Mouse (Mus musculus) limb, embryonic 15.5 days (tissue): ENCODE data around the gene 6030445D17Rik. TPM values are rescaled to one million over a fixed set of nuclear protein-coding genes. Genes with fewer than 3 reads are reported as not detected.

ENCODE experiments used
- ATAC-seq: fragments of 200-750 bp; cut with Nextera tagmentation; 2 replicates; pipeline ENCODE4 v1.8.0; 2017; ENCODE audit warnings: low read depth, moderate TSS enrichment; ENCODE audit not compliant: insufficient number of reproducible peaks, low FRiP score, low TSS enrichment
- H3K27ac ChIP-seq: fragments of 300-500 bp; sonication (generic); 2 replicates; pipeline ENCODE4 v1.5.1; 2015; ENCODE audit warnings: moderate library complexity, mild to moderate bottlenecking, inconsistent platforms
- H3K27me3 ChIP-seq: fragments of 300-500 bp; sonication (generic); 2 replicates; pipeline ENCODE4 v1.6.1; 2015; ENCODE audit warnings: inconsistent platforms
- H3K36me3 ChIP-seq: fragments of 300-500 bp; sonication (generic); 2 replicates; pipeline ENCODE4 v1.6.1; 2015; ENCODE audit warnings: inconsistent platforms
- H3K4me1 ChIP-seq: fragments of 300-500 bp; sonication (generic); 2 replicates; pipeline ENCODE4 v1.6.1; 2015; ENCODE audit warnings: inconsistent platforms
- H3K4me2 ChIP-seq: fragments of 300-500 bp; sonication (generic); 2 replicates; pipeline ENCODE4 v1.6.1; 2015; ENCODE audit warnings: mild to moderate bottlenecking, inconsistent platforms
- H3K4me3 ChIP-seq: fragments of 300-500 bp; sonication (generic); 2 replicates; pipeline ENCODE4 v1.5.1; 2015; ENCODE audit warnings: mild to moderate bottlenecking, inconsistent platforms
- H3K9ac ChIP-seq: fragments of 300-500 bp; sonication (generic); 2 replicates; pipeline ENCODE4 v1.6.1; 2015; ENCODE audit warnings: inconsistent platforms
- H3K9me3 ChIP-seq: fragments of 300-500 bp; sonication (generic); 2 replicates; pipeline ENCODE4 v1.6.1; 2016; ENCODE audit warnings: inconsistent platforms
- WGBS: fragments of 180-500 bp; shearing (Covaris S2); methylation state at CpG from one replicate; pipeline ENCODE4 v1.1.7; 2015; 5-methylcytosine and 5-hydroxymethylcytosine counted together
- polyA plus RNA-seq: library from polyadenylated mRNA; unstranded; fragments of >200 nt; fragmentation: Nextera tagmentation; extraction: Ambion mirVana; gene quantifications from 2 replicates; pipeline ENCODE4 v1.2.1, GENCODE M21; 2015

The 6030445D17Rik gene
- 0.32 and 0.46 TPM in 2 replicates for polyA plus RNA-seq

- peak within 1 kb of the TSS; percentile 69 for H3K4me3 ChIP-seq
- peak within 1 kb of the TSS; percentile 80 for H3K27ac ChIP-seq
- WGBS, result 1% methylated on average over 63 of the region's 64 CpGs
- ATAC-seq, result peak; percentile 59
- H3K36me3 ChIP-seq, result no peaks in the 10 kb centered on the region
- H3K27me3 ChIP-seq, result peaks cover 8% of the 10 kb centered on the region
- H3K4me2 ChIP-seq, result peak within 1 kb of the TSS; percentile 98
- H3K9me3 ChIP-seq, result no peaks in the 10 kb centered on the region
- H3K4me1 ChIP-seq, result peaks cover 34% of the 10 kb centered on the region
- peak within 1 kb of the TSS; percentile 76 for H3K9ac ChIP-seq
Observed at GRCm38 (mm10) chr4:136462086-136462838, at the start of gene 6030445D17Rik. Gene 6030445D17Rik (plus strand): TSS chr4:136462250.

DNA sequence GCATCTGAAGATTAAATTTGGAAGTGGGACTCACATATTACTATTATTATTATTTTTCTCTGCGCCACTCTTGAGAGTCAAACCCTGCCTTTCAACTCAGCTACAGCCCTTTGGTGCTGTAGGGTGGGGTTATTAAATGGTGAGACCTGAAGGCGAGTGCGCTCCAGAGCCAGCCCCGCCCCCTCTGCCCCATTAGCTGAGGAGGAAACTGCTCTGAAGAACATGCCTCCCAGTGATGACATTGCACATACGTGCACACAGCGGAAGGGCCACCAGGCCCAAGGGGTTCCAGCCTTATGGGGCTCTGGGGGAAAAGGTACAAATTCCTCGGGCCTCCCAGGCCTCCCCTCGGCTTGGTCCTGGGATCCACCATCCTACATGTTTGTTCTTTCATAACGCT lies 46.6 kb upstream of the 6030445D17Rik start:
- no peaks in the 10 kb centered on the region for H3K4me1 ChIP-seq
- H3K9me3 ChIP-seq, result no peaks in the 10 kb centered on the region
- no peak overlapping the region for H3K4me2 ChIP-seq
- no peak overlapping the region for H3K9ac ChIP-seq
- no peak for ATAC-seq
- H3K27ac ChIP-seq, result no peak overlapping the region
- no peaks in the 10 kb centered on the region for H3K36me3 ChIP-seq
- 79% methylated on average over 9 of the region's 9 CpGs for WGBS
- 0 out of 2 replicates have a peak, but pooled peaks cover 3% of the 10 kb centered on the region for H3K27me3 ChIP-seq
- H3K4me3 ChIP-seq, result no peak overlapping the region

GRCm38 (mm10) chr4:136418962-136419361 lies 43.1 kb upstream of the 6030445D17Rik start:
- Histone ChIP-seq H3K27ac (no peak overlapping the region), H3K4me2 (no peak overlapping the region), H3K9me3 (no peaks in the 10 kb centered on the region), H3K4me1 (peaks cover 2% of the 10 kb centered on the region), H3K9ac (no peak overlapping the region), H3K4me3 (no peak overlapping the region), H3K27me3 (peaks cover 26% of the 10 kb centered on the region), H3K36me3 (no peaks in the 10 kb centered on the region)
- 17% methylated on average over 11 of the region's 11 CpGs for WGBS
- no peak for ATAC-seq

DNA sequence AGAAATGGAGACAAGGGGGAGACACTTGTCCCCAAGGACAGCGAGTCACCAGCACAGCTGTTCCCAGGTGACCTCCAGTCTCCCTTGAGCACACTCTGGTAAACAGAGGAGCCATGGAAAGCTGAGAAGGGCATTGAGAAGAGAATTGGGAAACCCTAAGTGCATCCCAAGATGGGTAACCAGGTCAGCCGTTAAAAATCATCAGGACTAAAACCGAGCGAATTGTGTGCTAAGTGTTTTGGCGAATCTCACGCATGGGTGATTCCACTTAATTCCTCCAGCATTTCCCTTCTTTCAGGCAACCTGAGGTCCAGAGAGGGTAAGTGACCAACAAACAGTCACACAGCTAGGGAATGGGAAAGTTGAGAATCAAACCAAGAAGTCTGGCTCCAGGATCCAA lies 42.7 kb upstream of the 6030445D17Rik start:
- H3K9me3 ChIP-seq, result no peaks in the 10 kb centered on the region
- no peak overlapping the region for H3K4me3 ChIP-seq
- no peak overlapping the region for H3K4me2 ChIP-seq
- peaks cover 30% of the 10 kb centered on the region for H3K27me3 ChIP-seq
- H3K9ac ChIP-seq, result no peak overlapping the region
- peaks cover 6% of the 10 kb centered on the region for H3K4me1 ChIP-seq
- no peak overlapping the region for H3K27ac ChIP-seq
- WGBS, result 78% methylated on average over 6 of the region's 6 CpGs
- H3K36me3 ChIP-seq, result no peaks in the 10 kb centered on the region
- ATAC-seq, result no peak

DNA sequence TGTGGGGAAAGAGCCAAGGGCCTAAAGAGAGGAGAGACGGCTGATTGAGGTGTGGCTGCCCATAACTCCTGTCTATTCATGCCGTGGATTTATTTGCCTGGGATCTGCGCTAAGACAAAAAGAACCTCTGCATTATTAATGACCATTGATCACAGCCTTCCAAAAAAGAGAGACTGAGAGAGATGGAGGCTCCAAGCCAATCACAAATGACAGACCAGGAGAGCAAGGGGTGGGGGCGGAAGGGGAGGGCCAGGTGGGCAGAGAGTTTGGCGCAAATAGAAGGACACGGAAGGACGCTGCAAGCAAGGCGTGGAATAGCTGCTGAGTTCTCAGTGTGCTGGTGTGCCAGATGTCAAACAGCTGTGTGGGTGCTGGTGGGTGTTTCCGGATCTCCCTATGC lies 38.8 kb upstream of the 6030445D17Rik start, which contains the start of gene Htr1d:
TSS of gene Htr1d (plus strand) at position 301 of the 400 bp plus-strand sequence.
- Histone ChIP-seq H3K4me2 (peak within 1 kb of the TSS; percentile 90), H3K9ac (peak within 1 kb of the TSS; percentile 5), H3K4me3 (peak within 1 kb of the TSS; percentile 46), H3K36me3 (no peaks in the 10 kb centered on the region), H3K27me3 (peaks cover 51% of the 10 kb centered on the region), H3K9me3 (no peaks in the 10 kb centered on the region), H3K4me1 (peaks cover 13% of the 10 kb centered on the region), H3K27ac (no peak within 1 kb of the TSS)
- WGBS, result 58% methylated on average over 9 of the region's 9 CpGs
- ATAC-seq, result no peak

- Histone ChIP-seq H3K9me3 (no peaks in the 10 kb centered on the region), H3K9ac (peak overlapping the region; percentile 5), H3K4me1 (peaks cover 13% of the 10 kb centered on the region), H3K36me3 (no peaks in the 10 kb centered on the region), H3K27me3 (peaks cover 47% of the 10 kb centered on the region), H3K27ac (no peak overlapping the region), H3K4me3 (peak overlapping the region; percentile 46), H3K4me2 (peak overlapping the region; percentile 90)
- WGBS, result 1% methylated on average over 62 of the region's 70 CpGs
- ATAC-seq, result peak; percentile 36; the same call in 1 of the 2 replicates
Observed at GRCm38 (mm10) chr4:136424120-136424999, 37.7 kb upstream of the 6030445D17Rik start.

- H3K9ac ChIP-seq, result peak overlapping the region; percentile 5; the same call in 1 of the 2 replicates
- H3K27ac ChIP-seq, result no peak overlapping the region
- no peaks in the 10 kb centered on the region for H3K9me3 ChIP-seq
- peaks cover 47% of the 10 kb centered on the region for H3K27me3 ChIP-seq
- no peak for ATAC-seq
- peak overlapping the region; percentile 46 for H3K4me3 ChIP-seq
- peaks cover 13% of the 10 kb centered on the region for H3K4me1 ChIP-seq
- H3K4me2 ChIP-seq, result peak overlapping the region; percentile 90
- WGBS, result 4% methylated on average over 15 of the region's 15 CpGs
- no peaks in the 10 kb centered on the region for H3K36me3 ChIP-seq
Observed at GRCm38 (mm10) chr4:136425000-136425288, 37.1 kb upstream of the 6030445D17Rik start.

GRCm38 (mm10) chr4:136430609-136431375 lies 31.3 kb upstream of the 6030445D17Rik start:
- 0 out of 2 replicates have a peak, but pooled peaks cover 6% of the 10 kb centered on the region for H3K27me3 ChIP-seq
- 0 out of 2 replicates have a peak overlapping the region, but pooled peaks have one; percentile 17 for H3K27ac ChIP-seq
- ATAC-seq, result no peak
- H3K4me1 ChIP-seq, result peaks cover 12% of the 10 kb centered on the region
- no peaks in the 10 kb centered on the region for H3K36me3 ChIP-seq
- no peak overlapping the region for H3K9ac ChIP-seq
- WGBS, result 33% methylated on average over 11 of the region's 11 CpGs
- H3K9me3 ChIP-seq, result no peaks in the 10 kb centered on the region
- H3K4me3 ChIP-seq, result no peak overlapping the region
- H3K4me2 ChIP-seq, result no peak overlapping the region

- Histone ChIP-seq H3K9ac (no peak overlapping the region), H3K4me1 (peaks cover 12% of the 10 kb centered on the region), H3K4me3 (no peak overlapping the region), H3K36me3 (no peaks in the 10 kb centered on the region), H3K9me3 (no peaks in the 10 kb centered on the region), H3K27me3 (0 out of 2 replicates have a peak, but pooled peaks cover under 1% of the 10 kb centered on the region), H3K27ac (no peak overlapping the region), H3K4me2 (no peak overlapping the region)
- WGBS, result 5% methylated on average over 3 of the region's 3 CpGs
- no peak for ATAC-seq
Observed at GRCm38 (mm10) chr4:136431376-136431693, 30.7 kb upstream of the 6030445D17Rik start.

DNA sequence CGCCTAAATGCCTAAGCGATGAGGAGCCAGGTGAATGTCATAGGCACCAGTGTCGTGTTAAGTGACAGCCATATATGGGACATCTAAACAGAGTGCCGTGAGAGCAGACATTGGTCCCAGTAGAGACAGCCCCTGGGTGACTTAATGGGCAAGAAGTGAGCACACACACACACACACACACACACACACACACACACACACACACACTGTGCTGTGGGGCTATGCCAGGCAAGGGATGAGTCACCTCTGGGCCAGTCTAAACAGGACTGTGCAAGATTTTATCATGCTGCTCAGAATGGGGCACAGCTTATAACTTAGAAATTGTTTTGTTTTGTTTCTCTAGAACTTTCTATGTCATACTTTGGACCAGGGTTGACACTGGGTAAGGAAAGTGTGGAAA lies 28.0 kb upstream of the 6030445D17Rik start:
- Histone ChIP-seq H3K9me3 (no peaks in the 10 kb centered on the region), H3K4me2 (no peak overlapping the region), H3K27me3 (no peaks in the 10 kb centered on the region), H3K27ac (no peak overlapping the region), H3K36me3 (no peaks in the 10 kb centered on the region), H3K9ac (no peak overlapping the region), H3K4me1 (peaks cover 17% of the 10 kb centered on the region), H3K4me3 (no peak overlapping the region)
- 74% methylated on average over 4 of the region's 4 CpGs for WGBS
- ATAC-seq, result no peak; the same call in 1 of the 2 replicates

DNA sequence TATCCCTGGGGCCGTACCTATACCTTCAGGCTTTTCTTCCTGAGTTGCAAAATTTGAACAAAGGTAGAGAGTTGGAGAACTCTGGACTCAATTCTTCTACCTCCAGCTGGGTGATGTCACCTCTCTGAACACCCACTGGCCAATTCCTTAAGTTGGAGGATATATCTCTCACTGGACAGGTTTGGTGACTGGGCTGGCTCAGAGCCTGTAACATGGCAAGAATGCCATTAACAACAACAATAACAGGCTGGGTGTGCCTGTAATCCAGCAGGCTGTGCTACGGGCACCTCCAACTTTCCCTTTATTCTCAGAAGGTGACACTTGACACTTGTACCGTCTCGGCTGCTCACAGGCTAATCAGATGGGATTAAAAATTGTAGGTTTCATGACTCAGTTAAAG lies 22.9 kb upstream of the 6030445D17Rik start:
- H3K4me1 ChIP-seq, result peaks cover 6% of the 10 kb centered on the region; the same call in 1 of the 2 replicates
- H3K9ac ChIP-seq, result no peak overlapping the region
- H3K9me3 ChIP-seq, result no peaks in the 10 kb centered on the region
- H3K36me3 ChIP-seq, result no peaks in the 10 kb centered on the region
- H3K27me3 ChIP-seq, result no peaks in the 10 kb centered on the region
- no peak overlapping the region for H3K4me3 ChIP-seq
- no peak overlapping the region for H3K4me2 ChIP-seq
- H3K27ac ChIP-seq, result no peak overlapping the region
- no peak for ATAC-seq
- 41% methylated on average over 4 of the region's 4 CpGs for WGBS
